Mouse (Mus musculus) embryonic fibroblast, embryonic 13.5 days (primary cell): Measurements from ENCODE around the gene Trpv3. TPM values are rescaled to one million over a fixed set of nuclear protein-coding genes. Genes with fewer than 3 reads are reported as not detected.
A peak's percentile ranks its signal among the peaks of the same experiment; 100 is the strongest.

Experiments used
- H3K27ac ChIP-seq: 2 replicates; pipeline ENCODE4 v1.5.1; 2012; ENCODE audit warnings: low read length, control low read depth, inconsistent platforms; ENCODE audit not compliant: insufficient read depth
- H3K4me1 ChIP-seq: 2 replicates; pipeline ENCODE4 v1.6.1; 2011; ENCODE audit warnings: low read length; ENCODE audit not compliant: control insufficient read depth, insufficient read depth
- H3K4me3 ChIP-seq: 2 replicates; pipeline ENCODE4 v1.5.1; 2011; ENCODE audit warnings: mild to moderate bottlenecking, control low read depth, low read length; ENCODE audit not compliant: insufficient read depth
- CTCF ChIP-seq: IDR thresholded peaks from 2 replicates; pipeline ENCODE4 v1.5.1; 2011; ENCODE audit warnings: mild to moderate bottlenecking, control low read depth, low read length, moderate library complexity, borderline replicate concordance; ENCODE audit not compliant: insufficient read depth
- POLR2A ChIP-seq: IDR thresholded peaks from 2 replicates; pipeline ENCODE4 v1.6.1; 2011; ENCODE audit warnings: low read depth, mild to moderate bottlenecking, control low read depth, low read length, moderate library complexity
- polyA plus RNA-seq: library from polyadenylated mRNA; stranded (reverse); fragments of >200 nt; gene quantifications from 2 replicates; pipeline ENCODE4 v1.2.4, GENCODE M21; 2011; ENCODE audit warnings: low read depth; ENCODE audit not compliant: missing spikeins, insufficient read length

Gene Trpv3
- polyA plus RNA-seq, 1 experiment = not detected

DNA sequence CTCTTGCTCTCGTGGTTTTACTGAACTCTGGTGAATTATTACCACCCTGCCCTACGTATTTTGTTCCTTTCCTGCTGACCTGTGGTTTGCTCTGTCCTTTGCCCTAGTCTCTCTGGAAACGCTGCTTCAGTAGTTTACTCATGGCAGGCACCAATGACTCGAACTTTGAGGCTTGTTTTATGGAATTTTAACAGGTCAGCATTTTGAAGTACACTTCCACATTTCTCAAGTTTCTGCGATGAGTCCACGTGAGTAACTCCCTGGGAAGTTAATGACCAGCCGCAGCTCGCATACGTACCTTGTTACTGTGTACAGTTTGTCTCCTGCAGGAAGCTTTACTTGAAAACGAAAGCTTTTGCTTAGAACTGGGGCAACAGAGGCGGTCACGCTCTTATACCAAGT, 59.3 kb downstream of the Trpv3 start:
- TF ChIP-seq POLR2A (no peak), CTCF (no peak)
- Histone ChIP-seq H3K27ac (peak overlapping the region; percentile 64), H3K4me1 (0 out of 2 replicates have a peak, but pooled peaks cover 3% of the 10 kb centered on the region), H3K4me3 (no peak overlapping the region)

DNA sequence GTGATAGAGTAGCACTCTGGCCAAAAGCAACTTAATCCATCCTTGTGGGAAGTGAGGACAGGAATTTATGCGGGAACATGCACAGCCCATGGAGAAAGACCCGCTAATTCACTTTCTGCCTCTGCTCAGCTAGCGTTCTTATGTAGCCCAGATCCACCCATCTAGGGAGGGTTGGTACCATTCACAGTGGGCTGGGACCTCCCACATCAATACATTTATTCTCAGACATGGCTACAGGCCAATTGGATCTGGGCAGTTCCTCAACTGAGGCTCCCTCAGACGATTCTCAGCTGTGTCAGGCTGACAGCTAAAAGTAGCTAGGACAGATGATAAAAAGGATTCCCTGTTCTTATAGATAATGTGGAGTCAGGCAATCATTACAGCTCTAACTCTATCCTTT, 60.2 kb downstream of the Trpv3 start:
- H3K4me3 ChIP-seq = no peak overlapping the region
- no peak for TF ChIP-seq CTCF
- H3K27ac ChIP-seq = no peak overlapping the region
- 0 out of 2 replicates have a peak, but pooled peaks cover 3% of the 10 kb centered on the region for H3K4me1 ChIP-seq

DNA sequence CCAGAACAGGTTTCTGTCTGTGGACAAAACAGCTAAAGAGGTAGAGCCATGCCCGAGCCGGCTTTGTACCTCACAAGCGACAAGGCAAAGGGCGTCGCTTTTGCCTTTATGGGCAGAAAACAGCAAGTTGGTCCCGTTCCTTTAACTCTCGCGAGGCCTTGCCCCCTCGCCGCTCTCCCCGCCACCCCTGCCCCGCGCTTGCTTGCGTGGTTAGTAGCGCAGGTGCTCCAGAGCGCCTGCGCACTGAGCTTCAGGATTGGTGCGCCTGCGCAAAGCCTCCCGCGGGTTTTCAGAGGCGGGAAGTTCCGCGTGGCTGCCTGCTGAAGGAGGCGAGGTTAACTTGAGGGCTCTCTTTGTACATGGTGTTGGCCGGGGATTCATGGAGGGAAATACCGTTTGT, 62.3 kb downstream of the Trpv3 start, which contains the start of the genes Aspa, Gm49340 and Spata22:
TSS of gene Aspa (minus strand) at position 155 of the 400 bp plus-strand sequence.
TSS of gene Gm49340 (plus strand) at position 300 of the 400 bp plus-strand sequence.
TSS of gene Spata22 (plus strand) at position 300 of the 400 bp plus-strand sequence.
- Histone ChIP-seq H3K27ac (no peak within 1 kb of the TSS), H3K4me1 (0 out of 2 replicates have a peak, but pooled peaks cover 3% of the 10 kb centered on the region), H3K4me3 (no peak within 1 kb of the TSS)
- TF ChIP-seq POLR2A (no peak), CTCF (no peak)

DNA sequence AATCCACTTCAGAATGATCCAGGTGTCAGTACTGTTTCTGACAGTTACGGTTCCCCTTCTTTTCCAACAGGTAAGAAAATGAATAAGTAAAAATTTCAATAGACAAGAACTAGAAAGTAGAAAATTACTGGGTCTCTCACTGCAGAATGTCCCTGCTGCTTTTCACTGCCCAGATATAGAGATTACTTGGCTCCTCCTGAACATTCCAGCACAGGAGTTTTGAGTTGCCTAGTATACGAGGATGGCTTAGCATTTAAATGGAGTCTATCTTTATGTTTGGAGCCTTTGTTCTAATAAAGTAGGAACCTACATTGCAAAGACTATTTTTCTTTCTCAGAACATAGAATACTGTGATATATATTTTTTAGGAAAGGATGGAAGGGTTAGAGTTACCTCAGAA, 66.2 kb downstream of the Trpv3 start:
- Histone ChIP-seq H3K4me1 (no peaks in the 10 kb centered on the region), H3K4me3 (no peak overlapping the region), H3K27ac (no peak overlapping the region)
- TF ChIP-seq POLR2A = no peak
- no peak for TF ChIP-seq CTCF

DNA sequence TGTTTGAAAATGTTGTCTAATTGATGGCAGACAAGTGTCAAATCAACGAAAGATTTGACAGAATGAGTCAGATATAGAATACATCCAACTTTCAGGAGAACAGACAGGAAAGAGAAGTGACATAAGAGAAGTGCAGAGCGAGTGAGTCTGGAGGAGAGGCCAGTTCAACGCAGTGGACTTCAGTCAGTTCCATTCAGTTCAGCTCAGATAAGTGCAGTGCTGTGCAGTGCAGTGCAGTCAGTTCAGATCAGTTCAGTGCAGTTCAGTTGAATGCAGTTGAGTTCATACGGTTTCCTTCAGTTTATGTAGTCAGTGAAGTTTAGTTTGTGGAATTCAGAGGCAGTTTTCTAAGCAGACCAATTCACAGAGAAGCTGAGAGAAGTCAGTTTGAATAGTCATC, 69.7 kb downstream of the Trpv3 start:
- H3K4me3 ChIP-seq = no peak overlapping the region
- H3K4me1 ChIP-seq = no peaks in the 10 kb centered on the region
- H3K27ac ChIP-seq = no peak overlapping the region
- TF ChIP-seq POLR2A (no peak), CTCF (no peak)

Other genes with a start within 250 kb of the Trpv3 start
- gene Camkk1, start 248.4 kb upstream of the Trpv3 start, polyA plus RNA-seq = 4.2 and 6.7 TPM in 2 replicates
- 10.2 and 11.1 TPM in 2 replicates for gene Ncbp3, start 219.6 kb upstream of the Trpv3 start, polyA plus RNA-seq
- not detected in 2 replicates for gene Itgae, start 176.8 kb upstream of the Trpv3 start, polyA plus RNA-seq
- 5.6 and 6.4 TPM in 2 replicates for gene Haspin, start 129.1 kb upstream of the Trpv3 start, polyA plus RNA-seq
- gene P2rx5, start 107.0 kb upstream of the Trpv3 start, polyA plus RNA-seq = 4.2 and 4.5 TPM in 2 replicates
- 37.9 and 40.7 TPM in 2 replicates for gene Emc6, start 90.4 kb upstream of the Trpv3 start, polyA plus RNA-seq
- gene Tax1bp3, start 90.3 kb upstream of the Trpv3 start, polyA plus RNA-seq = 129 and 131 TPM in 2 replicates
- gene Ctns, start 68.3 kb upstream of the Trpv3 start, polyA plus RNA-seq = 17.9 and 22.1 TPM in 2 replicates
- gene Shpk, start 67.9 kb upstream of the Trpv3 start, polyA plus RNA-seq = 2.2 and 2.4 TPM in 2 replicates
- not detected in 2 replicates for gene Trpv1, start 33.1 kb upstream of the Trpv3 start, polyA plus RNA-seq
- 0.30 and 0.53 TPM in 2 replicates for gene Aspa, start 62.2 kb downstream of the Trpv3 start, polyA plus RNA-seq
- gene Gm49340, start 62.4 kb downstream of the Trpv3 start, polyA plus RNA-seq = not detected in 2 replicates
- not detected in 2 replicates for gene Spata22, start 62.4 kb downstream of the Trpv3 start, polyA plus RNA-seq
- gene Olfr20, start 83.4 kb downstream of the Trpv3 start, polyA plus RNA-seq = not detected in 2 replicates
- not detected in 2 replicates for gene Olfr376, start 103.9 kb downstream of the Trpv3 start, polyA plus RNA-seq
- gene Olfr1, start 132.2 kb downstream of the Trpv3 start, polyA plus RNA-seq = not detected in 2 replicates
- gene Olfr378, start 161.1 kb downstream of the Trpv3 start, polyA plus RNA-seq = not detected in 2 replicates
- gene Olfr380, start 190.1 kb downstream of the Trpv3 start, polyA plus RNA-seq = not detected in 2 replicates
- not detected in 2 replicates for gene Olfr381, start 224.2 kb downstream of the Trpv3 start, polyA plus RNA-seq
- not detected in 2 replicates for gene Olfr382, start 249.8 kb downstream of the Trpv3 start, polyA plus RNA-seq